Mouse (Mus musculus) lung, postnatal 0 days (tissue): ENCODE measurements around the gene Grm2.

Experiments used
- CTCF ChIP-seq: IDR thresholded peaks from 2 replicates; pipeline ENCODE4 v1.5.1; 2016; ENCODE audit warnings: antibody characterized with exemption, mild to moderate bottlenecking
- EP300 ChIP-seq: IDR thresholded peaks from 2 replicates; pipeline ENCODE4 v1.6.1; 2016; ENCODE audit warnings: antibody characterized with exemption, mild to moderate bottlenecking, control low read depth

- no peak for TF ChIP-seq CTCF
- no peak for TF ChIP-seq EP300
These were observed 21.8 kb upstream of the Grm2 start for GRCm38 (mm10) chr9:106677702-106678101.
